Mouse (Mus musculus) intestine, embryonic 14.5 days (tissue): ENCODE data around the gene Mgat5b. TPM values are rescaled to one million over a fixed set of nuclear protein-coding genes. Genes with fewer than 3 reads are reported as not detected.

Experiments used
- ATAC-seq: fragments of 200-750 bp; cut with Nextera tagmentation; replicated peaks from 2 replicates; pipeline ENCODE4 v1.8.0; 2017; ENCODE audit warnings: low read depth, moderate number of reproducible peaks, moderate TSS enrichment, moderate library complexity; ENCODE audit not compliant: low FRiP score, low TSS enrichment
- DNase-seq: peaks from one replicate; pipeline ENCODE4 v3.0.0-alpha.2; 2018; ENCODE audit warnings: low spot score
- H3K27ac ChIP-seq: fragments of 300-500 bp; sonication (generic); 2 replicates; pipeline ENCODE4 v1.5.1; 2014; ENCODE audit warnings: low read depth, mild to moderate bottlenecking, control low read depth
- H3K27me3 ChIP-seq: fragments of 300-500 bp; sonication (generic); replicated peaks from 2 replicates; pipeline ENCODE4 v1.6.1; 2014; ENCODE audit warnings: low read length, control low read depth; ENCODE audit not compliant: control insufficient read depth, insufficient read depth
- H3K36me3 ChIP-seq: fragments of 300-500 bp; sonication (generic); 2 replicates; pipeline ENCODE4 v1.6.1; 2014; ENCODE audit warnings: low read length, control low read depth; ENCODE audit not compliant: control insufficient read depth, insufficient read depth
- H3K4me1 ChIP-seq: fragments of 300-500 bp; sonication (generic); replicated peaks from 2 replicates; pipeline ENCODE4 v1.6.1; 2014; ENCODE audit warnings: low read length, control low read depth, mixed read lengths; ENCODE audit not compliant: control insufficient read depth, insufficient read depth
- H3K4me2 ChIP-seq: fragments of 300-500 bp; sonication (generic); 2 replicates; pipeline ENCODE4 v1.6.1; 2014; ENCODE audit warnings: low read length
- H3K4me3 ChIP-seq: fragments of 300-500 bp; sonication (generic); 2 replicates; pipeline ENCODE4 v1.5.1; 2014; ENCODE audit warnings: low read depth, low read length, control low read depth, mixed read lengths
- H3K9ac ChIP-seq: fragments of 300-500 bp; sonication (generic); 2 replicates; pipeline ENCODE4 v1.6.1; 2014; ENCODE audit warnings: mild to moderate bottlenecking, low read length
- H3K9me3 ChIP-seq: fragments of 300-500 bp; sonication (generic); 2 replicates; pipeline ENCODE4 v1.6.1; 2016; ENCODE audit warnings: low read length, control low read depth; ENCODE audit not compliant: control insufficient read depth
- WGBS: fragments of 180-500 bp; shearing (Covaris S2); extraction: QIAGEN DNeasy Blood & Tissue Kit; methylation state at CpG from one replicate; pipeline ENCODE4 v1.1.7; 2014; 5-methylcytosine and 5-hydroxymethylcytosine counted together
- polyA plus RNA-seq: library from polyadenylated mRNA; unstranded; fragments of >200 nt; fragmentation: Nextera tagmentation; extraction: Ambion mirVana; gene quantifications from 2 replicates; pipeline ENCODE4 v1.2.1, GENCODE M21; 2014

The Mgat5b gene
- polyA plus RNA-seq, result 0.69 and 0.92 TPM in 2 replicates

GRCm38 (mm10) chr11:116918323-116919185 is at the start of gene Mgat5b:
Gene Mgat5b, plus strand, starts transcription at chr11:116918863.
- Histone ChIP-seq H3K27ac (no peak within 1 kb of the TSS), H3K4me2 (peak within 1 kb of the TSS; percentile 97), H3K9me3 (no peaks in the 10 kb centered on the region), H3K4me1 (no peaks in the 10 kb centered on the region; the same call in 1 of the 2 replicates), H3K9ac (peak within 1 kb of the TSS; percentile 48), H3K4me3 (peak within 1 kb of the TSS; percentile 53), H3K36me3 (no peaks in the 10 kb centered on the region), H3K27me3 (peaks cover 59% of the 10 kb centered on the region)
- 1% methylated on average over 69 of the region's 90 CpGs for WGBS
- DNase-seq, result peak; percentile 91
- ATAC-seq, result peak; percentile 87

- DNase-seq (no peak), ATAC-seq (no peak)
- WGBS, result 83% methylated on average over 8 of the region's 8 CpGs
- Histone ChIP-seq H3K27me3 (no peaks in the 10 kb centered on the region), H3K9ac (no peak overlapping the region), H3K4me1 (no peaks in the 10 kb centered on the region), H3K4me2 (no peak overlapping the region), H3K27ac (no peak overlapping the region), H3K9me3 (no peaks in the 10 kb centered on the region), H3K4me3 (no peak overlapping the region), H3K36me3 (peaks cover 75% of the 10 kb centered on the region)
Observed at GRCm38 (mm10) chr11:116869223-116869622, 49.4 kb upstream of the Mgat5b start.

- Histone ChIP-seq H3K9ac (no peak overlapping the region), H3K4me1 (no peaks in the 10 kb centered on the region), H3K4me3 (no peak overlapping the region), H3K4me2 (no peak overlapping the region), H3K27me3 (no peaks in the 10 kb centered on the region), H3K9me3 (no peaks in the 10 kb centered on the region), H3K27ac (no peak overlapping the region), H3K36me3 (peaks cover 75% of the 10 kb centered on the region)
- DNase-seq (no peak), ATAC-seq (no peak)
- 84% methylated on average over 4 of the region's 4 CpGs for WGBS
Observed at GRCm38 (mm10) chr11:116869641-116870040, 49.0 kb upstream of the Mgat5b start.

GRCm38 (mm10) chr11:116871538-116871937 is 47.1 kb upstream of the Mgat5b start:
- Histone ChIP-seq H3K4me3 (no peak overlapping the region), H3K9ac (no peak overlapping the region), H3K27ac (no peak overlapping the region), H3K4me1 (no peaks in the 10 kb centered on the region), H3K36me3 (peaks cover 61% of the 10 kb centered on the region), H3K4me2 (no peak overlapping the region), H3K27me3 (no peaks in the 10 kb centered on the region), H3K9me3 (no peaks in the 10 kb centered on the region)
- 91% methylated on average over 9 of the region's 9 CpGs for WGBS
- ATAC-seq (no peak), DNase-seq (no peak)

- H3K4me2 ChIP-seq, result no peak overlapping the region
- no peaks in the 10 kb centered on the region for H3K4me1 ChIP-seq
- DNase-seq, result no peak
- H3K27me3 ChIP-seq, result no peaks in the 10 kb centered on the region
- peaks cover 51% of the 10 kb centered on the region for H3K36me3 ChIP-seq
- no peak overlapping the region for H3K27ac ChIP-seq
- no peak overlapping the region for H3K4me3 ChIP-seq
- 92% methylated on average over 20 of the region's 20 CpGs for WGBS
- no peaks in the 10 kb centered on the region for H3K9me3 ChIP-seq
- H3K9ac ChIP-seq, result no peak overlapping the region
- no peak for ATAC-seq
Observed at GRCm38 (mm10) chr11:116873987-116874386, 44.7 kb upstream of the Mgat5b start.

- ATAC-seq (no peak), DNase-seq (no peak)
- peaks cover 16% of the 10 kb centered on the region for H3K36me3 ChIP-seq
- H3K4me1 ChIP-seq, result no peaks in the 10 kb centered on the region
- no peak overlapping the region for H3K4me2 ChIP-seq
- 78% methylated on average over 8 of the region's 8 CpGs for WGBS
- H3K27me3 ChIP-seq, result no peaks in the 10 kb centered on the region
- no peak overlapping the region for H3K27ac ChIP-seq
- H3K9me3 ChIP-seq, result no peaks in the 10 kb centered on the region
- H3K4me3 ChIP-seq, result no peak overlapping the region
- no peak overlapping the region for H3K9ac ChIP-seq
Observed at GRCm38 (mm10) chr11:116878454-116878853, 40.2 kb upstream of the Mgat5b start.

GRCm38 (mm10) chr11:116880839-116881238 is 37.8 kb upstream of the Mgat5b start:
- peaks cover 4% of the 10 kb centered on the region; the same call in 1 of the 2 replicates for H3K4me1 ChIP-seq
- no peak overlapping the region for H3K9ac ChIP-seq
- H3K4me3 ChIP-seq, result no peak overlapping the region
- no peak overlapping the region for H3K27ac ChIP-seq
- H3K4me2 ChIP-seq, result no peak overlapping the region
- DNase-seq (no peak), ATAC-seq (no peak)
- WGBS, result 59% methylated on average over 7 of the region's 7 CpGs
- no peaks in the 10 kb centered on the region for H3K9me3 ChIP-seq
- 0 out of 2 replicates have a peak, but pooled peaks cover under 1% of the 10 kb centered on the region for H3K36me3 ChIP-seq
- no peaks in the 10 kb centered on the region for H3K27me3 ChIP-seq

- DNase-seq (no peak), ATAC-seq (no peak)
- Histone ChIP-seq H3K4me3 (no peak overlapping the region), H3K27ac (no peak overlapping the region), H3K36me3 (no peaks in the 10 kb centered on the region), H3K9me3 (no peaks in the 10 kb centered on the region), H3K27me3 (no peaks in the 10 kb centered on the region), H3K9ac (no peak overlapping the region), H3K4me2 (no peak overlapping the region), H3K4me1 (peaks cover 4% of the 10 kb centered on the region; the same call in 1 of the 2 replicates)
- WGBS, result 59% methylated on average over 5 of the region's 5 CpGs
Observed at GRCm38 (mm10) chr11:116881440-116881839, 37.2 kb upstream of the Mgat5b start.

GRCm38 (mm10) chr11:116882446-116882845 is 36.2 kb upstream of the Mgat5b start:
- no peaks in the 10 kb centered on the region for H3K9me3 ChIP-seq
- H3K27ac ChIP-seq, result no peak overlapping the region
- no peak for ATAC-seq
- no peak overlapping the region for H3K4me3 ChIP-seq
- DNase-seq, result no peak
- 74% methylated on average over 10 of the region's 10 CpGs for WGBS
- peaks cover 4% of the 10 kb centered on the region; the same call in 1 of the 2 replicates for H3K4me1 ChIP-seq
- no peak overlapping the region for H3K4me2 ChIP-seq
- H3K36me3 ChIP-seq, result no peaks in the 10 kb centered on the region
- no peaks in the 10 kb centered on the region for H3K27me3 ChIP-seq
- H3K9ac ChIP-seq, result no peak overlapping the region
